Mouse (Mus musculus) lung, postnatal 0 days (tissue): ENCODE data around the gene Srcap. TPM values are rescaled to one million over a fixed set of nuclear protein-coding genes. Genes with fewer than 3 reads are reported as not detected.

Source experiments
- ATAC-seq: fragments of 200-750 bp; cut with Nextera tagmentation; 2 replicates; pipeline ENCODE4 v1.8.0; 2017; ENCODE audit warnings: moderate library complexity
- DNase-seq: peaks from one replicate; pipeline ENCODE4 v3.0.0-alpha.2; 2016; ENCODE audit warnings: low spot score
- H3K27ac ChIP-seq: fragments of 300-500 bp; sonication (generic); 2 replicates; pipeline ENCODE4 v1.5.1; 2014; ENCODE audit warnings: antibody characterized with exemption, mild to moderate bottlenecking, low read length, mixed read lengths
- H3K27me3 ChIP-seq: fragments of 300-500 bp; sonication (generic); replicated peaks from 2 replicates; pipeline ENCODE4 v1.6.1; 2014; ENCODE audit warnings: low read length, mixed read lengths; ENCODE audit not compliant: insufficient read depth
- H3K36me3 ChIP-seq: fragments of 300-500 bp; sonication (generic); 2 replicates; pipeline ENCODE4 v1.6.1; 2014; ENCODE audit warnings: low read length, mixed read lengths; ENCODE audit not compliant: insufficient read depth
- H3K4me1 ChIP-seq: fragments of 300-500 bp; sonication (generic); 2 replicates; pipeline ENCODE4 v1.6.1; 2014; ENCODE audit warnings: antibody characterized with exemption, low read depth, low read length, mixed read lengths; ENCODE audit not compliant: insufficient read depth
- H3K4me2 ChIP-seq: fragments of 300-500 bp; sonication (generic); replicated peaks from 2 replicates; pipeline ENCODE4 v1.6.1; 2014; ENCODE audit warnings: low read depth, mild to moderate bottlenecking, low read length, moderate library complexity, mixed read lengths
- H3K4me3 ChIP-seq: fragments of 300-500 bp; sonication (generic); 2 replicates; pipeline ENCODE4 v1.5.1; 2014; ENCODE audit warnings: low read depth, low read length
- H3K9ac ChIP-seq: fragments of 300-500 bp; sonication (generic); replicated peaks from 2 replicates; pipeline ENCODE4 v1.6.1; 2014; ENCODE audit warnings: low read depth, mild to moderate bottlenecking
- H3K9me3 ChIP-seq: fragments of 300-500 bp; sonication (generic); 2 replicates; pipeline ENCODE4 v1.6.1; 2016; ENCODE audit warnings: low read length, mixed read lengths
- CTCF ChIP-seq: IDR thresholded peaks from 2 replicates; pipeline ENCODE4 v1.5.1; 2016; ENCODE audit warnings: antibody characterized with exemption, mild to moderate bottlenecking
- EP300 ChIP-seq: IDR thresholded peaks from 2 replicates; pipeline ENCODE4 v1.6.1; 2016; ENCODE audit warnings: antibody characterized with exemption, mild to moderate bottlenecking, control low read depth
- WGBS: fragments of 180-500 bp; shearing (Covaris S2); extraction: QIAGEN DNeasy Blood & Tissue Kit; methylation state at CpG from one replicate; pipeline ENCODE4 v1.1.7; 2014; 5-methylcytosine and 5-hydroxymethylcytosine counted together
- polyA plus RNA-seq: library from polyadenylated mRNA; unstranded; fragments of >200 nt; fragmentation: Nextera tagmentation; extraction: Ambion mirVana; gene quantifications from 2 replicates; pipeline ENCODE4 v1.2.1, GENCODE M21; 2015

Gene Srcap
- polyA plus RNA-seq, 1 experiment from 2014 or later = 19.3 TPM

- TF ChIP-seq EP300 (no peak), CTCF (no peak)
- Histone ChIP-seq H3K4me1 (no peaks in the 10 kb centered on the region), H3K27ac (no peak overlapping the region), H3K27me3 (no peaks in the 10 kb centered on the region), H3K4me2 (no peak overlapping the region), H3K9me3 (no peaks in the 10 kb centered on the region), H3K9ac (no peak overlapping the region), H3K36me3 (peaks cover 40% of the 10 kb centered on the region), H3K4me3 (no peak overlapping the region)
- 90% methylated on average over 11 of the region's 11 CpGs for WGBS
- no peak for DNase-seq
- ATAC-seq = no peak
Measured at GRCm38 (mm10) chr7:127560580-127560979, 48.8 kb downstream of the Srcap start.

- no peak within 1 kb of the TSS for H3K9ac ChIP-seq
- whole genome bisulfite sequencing = 66% methylated on average over 5 of the region's 5 CpGs
- DNase-seq (peak; percentile 31), ATAC-seq (peak; percentile 59)
- no peak within 1 kb of the TSS for H3K4me3 ChIP-seq
- no peaks in the 10 kb centered on the region for H3K9me3 ChIP-seq
- no peak within 1 kb of the TSS for H3K27ac ChIP-seq
- H3K36me3 ChIP-seq = peaks cover 37% of the 10 kb centered on the region
- no peak within 1 kb of the TSS for H3K4me2 ChIP-seq
- no peak for TF ChIP-seq CTCF
- no peak for TF ChIP-seq EP300
- no peaks in the 10 kb centered on the region for H3K4me1 ChIP-seq
- no peaks in the 10 kb centered on the region for H3K27me3 ChIP-seq
Measured at GRCm38 (mm10) chr7:127561340-127561858, 49.6 kb downstream of the Srcap start, which contains the start of gene Tmem265. Gene Tmem265, plus strand, starts transcription at chr7:127561390.

- ATAC-seq = peak; percentile 63
- DNase-seq = peak; percentile 79
- TF ChIP-seq CTCF (0 out of 2 replicates have a peak, but pooled peaks have one; percentile 19), EP300 (no peak)
- H3K9ac ChIP-seq = no peak overlapping the region
- no peak overlapping the region for H3K4me3 ChIP-seq
- H3K36me3 ChIP-seq = peaks cover 9% of the 10 kb centered on the region
- no peaks in the 10 kb centered on the region for H3K27me3 ChIP-seq
- no peak overlapping the region for H3K27ac ChIP-seq
- no peaks in the 10 kb centered on the region for H3K4me1 ChIP-seq
- H3K9me3 ChIP-seq = no peaks in the 10 kb centered on the region
- no peak overlapping the region for H3K4me2 ChIP-seq
- WGBS = 56% methylated on average over 6 of the region's 6 CpGs
Measured at GRCm38 (mm10) chr7:127564381-127565150, 52.8 kb downstream of the Srcap start.

- Histone ChIP-seq H3K4me1 (peaks cover 10% of the 10 kb centered on the region; the same call in 1 of the 2 replicates), H3K9ac (peak within 1 kb of the TSS; percentile 69), H3K4me3 (peak within 1 kb of the TSS; percentile 68), H3K4me2 (peak within 1 kb of the TSS; percentile 93), H3K36me3 (no peaks in the 10 kb centered on the region), H3K27ac (peak within 1 kb of the TSS; percentile 84), H3K27me3 (no peaks in the 10 kb centered on the region), H3K9me3 (no peaks in the 10 kb centered on the region)
- DNase-seq (peak; percentile 100), ATAC-seq (peak; percentile 99)
- WGBS = 0% methylated on average over 17 of the region's 17 CpGs
- TF ChIP-seq CTCF = no peak; the same call in 1 of the 2 replicates
- no peak for TF ChIP-seq EP300
Measured at GRCm38 (mm10) chr7:127572895-127573471, 61.2 kb downstream of the Srcap start, which contains the start of gene Phkg2. Gene Phkg2, plus strand, starts transcription at chr7:127573340.

- Histone ChIP-seq H3K4me2 (peak overlapping the region; percentile 93), H3K9ac (peak overlapping the region; percentile 69), H3K9me3 (no peaks in the 10 kb centered on the region), H3K27me3 (no peaks in the 10 kb centered on the region), H3K4me3 (peak overlapping the region; percentile 68), H3K36me3 (no peaks in the 10 kb centered on the region), H3K4me1 (peaks cover 10% of the 10 kb centered on the region; the same call in 1 of the 2 replicates), H3K27ac (peak overlapping the region; percentile 54; the same call in 1 of the 2 replicates)
- DNase-seq (peak; percentile 13), ATAC-seq (peak; percentile 25)
- no peak; the same call in 1 of the 2 replicates for TF ChIP-seq CTCF
- TF ChIP-seq EP300 = no peak
- WGBS = under 1% methylated on average over 14 of the region's 28 CpGs
Measured at GRCm38 (mm10) chr7:127573503-127574008, 61.8 kb downstream of the Srcap start.

GRCm38 (mm10) chr7:127574115-127574514 lies 62.3 kb downstream of the Srcap start:
- no peak for TF ChIP-seq EP300
- TF ChIP-seq CTCF = no peak
- Histone ChIP-seq H3K27ac (no peak overlapping the region), H3K27me3 (no peaks in the 10 kb centered on the region), H3K4me1 (peaks cover 10% of the 10 kb centered on the region; the same call in 1 of the 2 replicates), H3K9me3 (no peaks in the 10 kb centered on the region), H3K36me3 (no peaks in the 10 kb centered on the region), H3K4me2 (peak overlapping the region; percentile 93), H3K4me3 (peak overlapping the region; percentile 68), H3K9ac (peak overlapping the region; percentile 69; the same call in 1 of the 2 replicates)
- DNase-seq (no peak), ATAC-seq (no peak)
- WGBS = 16% methylated on average over 7 of the region's 7 CpGs
